Mouse (Mus musculus) forebrain, postnatal 0 days (tissue): ENCODE data around the gene Prss57. TPM values are rescaled to one million over a fixed set of nuclear protein-coding genes. Genes with fewer than 3 reads are reported as not detected.
A peak's percentile ranks its signal among the peaks of the same experiment; 100 is the strongest.
"Not testable (repeated sequence)": the region's sequence is repeated elsewhere in the genome, so short reads cannot be mapped to it uniquely, and the experiment has no call there.

Source experiments
- ATAC-seq: fragments of 200-750 bp; cut with Nextera tagmentation; 2 replicates; pipeline ENCODE4 v1.8.0; 2017; ENCODE audit warnings: mild to moderate bottlenecking, moderate library complexity
- DNase-seq: peaks from one replicate; pipeline ENCODE4 v3.0.0-alpha.2; 2015
- H3K27ac ChIP-seq: fragments of 300-500 bp; sonication (generic); 2 replicates; pipeline ENCODE4 v1.5.1; 2014; ENCODE audit warnings: low read depth, mild to moderate bottlenecking, antibody characterized with exemption, low read length, moderate library complexity, mixed read lengths
- H3K27me3 ChIP-seq: fragments of 300-500 bp; sonication (generic); 2 replicates; pipeline ENCODE4 v1.6.1; 2014; ENCODE audit warnings: mild to moderate bottlenecking, low read length, mixed read lengths; ENCODE audit not compliant: insufficient read depth
- H3K36me3 ChIP-seq: fragments of 300-500 bp; sonication (generic); 2 replicates; pipeline ENCODE4 v1.6.1; 2014; ENCODE audit warnings: mild to moderate bottlenecking, moderate library complexity; ENCODE audit not compliant: insufficient read depth
- H3K4me1 ChIP-seq: fragments of 300-500 bp; sonication (generic); 2 replicates; pipeline ENCODE4 v1.6.1; 2014; ENCODE audit warnings: antibody characterized with exemption; ENCODE audit not compliant: insufficient read depth
- H3K4me2 ChIP-seq: fragments of 300-500 bp; sonication (generic); 2 replicates; pipeline ENCODE4 v1.6.1; 2014; ENCODE audit warnings: low read depth, mild to moderate bottlenecking, moderate library complexity
- H3K4me3 ChIP-seq: fragments of 300-500 bp; sonication (generic); 2 replicates; pipeline ENCODE4 v1.5.1; 2014; ENCODE audit warnings: low read depth, low read length, mixed read lengths
- H3K9ac ChIP-seq: fragments of 300-500 bp; sonication (generic); 2 replicates; pipeline ENCODE4 v1.6.1; 2014; ENCODE audit warnings: mild to moderate bottlenecking
- H3K9me3 ChIP-seq: fragments of 300-500 bp; sonication (generic); 2 replicates; pipeline ENCODE4 v1.6.1; 2016; ENCODE audit warnings: low read length
- CTCF ChIP-seq: sonication (generic); IDR thresholded peaks from 2 replicates; pipeline ENCODE4 v1.5.1; 2016; ENCODE audit warnings: antibody characterized with exemption, control low read depth, low read depth
- WGBS: fragments of 180-500 bp; shearing (Covaris S2); extraction: QIAGEN DNeasy Blood & Tissue Kit; methylation state at CpG from one replicate; pipeline ENCODE4 v1.1.7; 2014; 5-methylcytosine and 5-hydroxymethylcytosine counted together
- polyA plus RNA-seq: library from polyadenylated mRNA; unstranded; fragments of >200 nt; fragmentation: Nextera tagmentation; extraction: Ambion mirVana; gene quantifications from 2 replicates; pipeline ENCODE4 v1.2.1, GENCODE M21; 2015
- total RNA-seq: library from RNA; depleted of rRNA; stranded (reverse); fragments of >200 nt; gene quantifications from 2 replicates; pipeline ENCODE4 v1.2.3, GENCODE M21; 2014

Prss57 gene
- total and polyA plus RNA-seq, 2 experiments from 2014 or later, result 0.35 TPM; not detected in 1

DNA sequence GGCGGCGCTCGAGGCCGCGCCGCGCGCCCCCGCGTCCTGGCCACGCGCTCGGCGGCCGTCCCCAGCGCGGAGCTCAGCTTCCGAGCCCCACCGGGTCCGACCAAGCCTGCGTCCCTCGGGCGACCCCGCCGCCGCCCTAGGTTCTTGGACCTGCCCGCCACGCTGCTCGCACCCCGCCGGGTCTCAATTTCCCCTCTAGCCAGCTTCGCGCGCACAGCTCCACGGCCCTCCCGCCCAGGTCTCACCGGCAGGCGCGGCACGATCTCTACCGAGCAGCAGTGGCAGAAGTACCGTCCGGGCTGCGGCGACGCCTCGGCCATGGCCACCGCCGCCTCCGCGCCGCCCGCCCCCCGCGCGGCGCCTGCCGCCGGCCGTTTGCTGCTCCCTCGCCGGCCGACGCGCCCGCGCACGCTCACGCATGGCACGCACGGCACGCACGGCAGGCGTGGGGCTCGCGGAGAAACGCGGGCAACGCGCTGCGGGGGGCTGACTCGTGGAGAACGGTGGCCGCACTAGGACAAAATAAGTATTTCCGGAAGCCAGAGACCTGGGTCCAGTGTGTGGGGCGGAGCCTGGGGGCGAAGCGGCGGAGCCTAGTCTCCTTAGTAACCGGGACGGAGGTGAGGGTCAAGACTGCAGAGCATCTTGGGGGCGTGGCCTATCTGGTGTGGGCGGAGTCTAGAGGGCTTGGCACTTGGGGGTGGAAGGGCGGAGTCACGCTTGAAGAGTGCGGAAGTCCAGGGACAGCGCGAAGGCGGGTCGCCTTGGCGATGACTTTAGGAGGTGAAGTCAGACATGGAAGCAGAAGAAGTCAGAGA, 24.0 kb downstream of the Prss57 start, which contains the start of gene Rnf126:
Rnf126 (minus strand) TSS at position 445 of the 818 bp plus-strand sequence.
- Histone ChIP-seq H3K9ac (peak within 1 kb of the TSS; percentile 99), H3K4me2 (peak within 1 kb of the TSS; percentile 86), H3K9me3 (no peaks in the 10 kb centered on the region), H3K27ac (peak within 1 kb of the TSS; percentile 95), H3K4me1 (peaks cover 15% of the 10 kb centered on the region; the same call in 1 of the 2 replicates), H3K36me3 (peaks cover 8% of the 10 kb centered on the region), H3K4me3 (peak within 1 kb of the TSS; percentile 97), H3K27me3 (no peaks in the 10 kb centered on the region)
- TF ChIP-seq CTCF, result no peak
- peak; percentile 85 for ATAC-seq
- DNase-seq, result peak; percentile 98
- under 1% methylated on average over 94 of the region's 101 CpGs for WGBS

GRCm38 (mm10) chr10:79766001-79766507, 24.7 kb downstream of the Prss57 start:
- H3K4me1 ChIP-seq, result peaks cover 15% of the 10 kb centered on the region; the same call in 1 of the 2 replicates
- H3K36me3 ChIP-seq, result peaks cover 15% of the 10 kb centered on the region
- H3K27me3 ChIP-seq, result no peaks in the 10 kb centered on the region
- H3K4me2 ChIP-seq, result peak overlapping the region; percentile 86
- 9% methylated on average over 13 of the region's 16 CpGs for WGBS
- H3K27ac ChIP-seq, result peak overlapping the region; percentile 95
- ATAC-seq (no peak), DNase-seq (no peak)
- no peak for TF ChIP-seq CTCF
- peak overlapping the region; percentile 97 for H3K4me3 ChIP-seq
- no peaks in the 10 kb centered on the region for H3K9me3 ChIP-seq
- H3K9ac ChIP-seq, result peak overlapping the region; percentile 99

DNA sequence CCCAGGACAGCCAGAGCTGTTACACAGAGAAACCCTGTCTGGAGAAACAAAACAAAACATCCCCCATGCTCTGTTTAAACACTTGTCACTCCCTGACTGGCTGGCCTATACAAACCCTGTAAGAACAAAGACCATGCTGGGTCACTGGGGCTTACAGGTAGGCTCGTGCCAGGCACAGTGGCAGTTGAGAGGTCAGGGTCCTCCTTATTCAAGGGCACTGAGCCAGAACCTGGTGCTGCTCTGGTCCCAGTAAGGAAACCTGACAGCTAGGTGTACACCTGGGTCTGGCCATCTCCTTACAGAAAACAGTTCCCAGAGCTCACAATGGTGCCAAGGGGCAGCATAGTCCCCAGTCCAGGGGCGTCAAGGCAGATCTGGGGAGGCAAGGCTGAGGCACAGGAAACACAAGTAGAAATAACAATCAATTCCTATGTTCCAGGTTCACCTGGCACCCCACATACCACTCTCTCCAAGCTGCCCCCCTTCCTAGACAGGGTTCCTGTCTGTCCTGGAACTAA, 25.5 kb downstream of the Prss57 start:
- Histone ChIP-seq H3K4me1 (peaks cover 15% of the 10 kb centered on the region; the same call in 1 of the 2 replicates), H3K9me3 (no peaks in the 10 kb centered on the region), H3K4me2 (peak overlapping the region; percentile 86), H3K27ac (no peak overlapping the region), H3K9ac (peak overlapping the region; percentile 99; the same call in 1 of the 2 replicates), H3K27me3 (no peaks in the 10 kb centered on the region), H3K36me3 (peaks cover 23% of the 10 kb centered on the region), H3K4me3 (peak overlapping the region; percentile 97)
- TF ChIP-seq CTCF, result no peak
- 67% methylated on average over 2 of the region's 2 CpGs for WGBS
- no peak for ATAC-seq
- no peak for DNase-seq

GRCm38 (mm10) chr10:79764234-79764633, 26.5 kb downstream of the Prss57 start:
- peaks cover 28% of the 10 kb centered on the region for H3K36me3 ChIP-seq
- no peaks in the 10 kb centered on the region for H3K9me3 ChIP-seq
- TF ChIP-seq CTCF, result no peak
- WGBS, result 81% methylated on average over 7 of the region's 7 CpGs
- peaks cover 15% of the 10 kb centered on the region; the same call in 1 of the 2 replicates for H3K4me1 ChIP-seq
- no peak overlapping the region for H3K9ac ChIP-seq
- ATAC-seq (no peak), DNase-seq (no peak)
- no peak overlapping the region for H3K27ac ChIP-seq
- no peak overlapping the region for H3K4me3 ChIP-seq
- no peak overlapping the region for H3K4me2 ChIP-seq
- H3K27me3 ChIP-seq, result no peaks in the 10 kb centered on the region

DNA sequence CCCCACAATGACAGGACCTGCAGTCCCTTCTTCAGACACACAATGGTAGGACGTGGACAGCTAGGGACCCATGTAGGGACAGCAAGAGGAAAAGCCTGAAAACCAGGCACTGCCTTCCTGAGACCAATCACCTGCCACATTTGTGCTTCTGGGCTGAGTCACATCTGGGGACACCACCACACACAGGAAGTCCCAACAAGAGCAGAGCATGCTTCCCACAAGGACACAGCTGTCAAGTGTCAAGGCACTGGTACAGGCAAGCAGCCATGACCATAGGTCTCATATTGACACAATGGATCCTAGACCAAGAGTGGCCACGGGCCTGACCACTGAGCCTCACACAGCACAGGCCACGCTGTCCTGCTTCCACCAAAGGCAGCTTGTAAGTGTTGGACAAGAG, 27.9 kb downstream of the Prss57 start:
- H3K9ac ChIP-seq, result no peak overlapping the region
- TF ChIP-seq CTCF, result no peak
- H3K27me3 ChIP-seq, result no peaks in the 10 kb centered on the region
- 92% methylated on average over 3 of the region's 3 CpGs for WGBS
- DNase-seq (no peak), ATAC-seq (no peak)
- peaks cover 41% of the 10 kb centered on the region for H3K36me3 ChIP-seq
- H3K4me3 ChIP-seq, result no peak overlapping the region
- H3K4me1 ChIP-seq, result peaks cover 11% of the 10 kb centered on the region; the same call in 1 of the 2 replicates
- H3K4me2 ChIP-seq, result no peak overlapping the region
- H3K27ac ChIP-seq, result no peak overlapping the region
- no peaks in the 10 kb centered on the region for H3K9me3 ChIP-seq

DNA sequence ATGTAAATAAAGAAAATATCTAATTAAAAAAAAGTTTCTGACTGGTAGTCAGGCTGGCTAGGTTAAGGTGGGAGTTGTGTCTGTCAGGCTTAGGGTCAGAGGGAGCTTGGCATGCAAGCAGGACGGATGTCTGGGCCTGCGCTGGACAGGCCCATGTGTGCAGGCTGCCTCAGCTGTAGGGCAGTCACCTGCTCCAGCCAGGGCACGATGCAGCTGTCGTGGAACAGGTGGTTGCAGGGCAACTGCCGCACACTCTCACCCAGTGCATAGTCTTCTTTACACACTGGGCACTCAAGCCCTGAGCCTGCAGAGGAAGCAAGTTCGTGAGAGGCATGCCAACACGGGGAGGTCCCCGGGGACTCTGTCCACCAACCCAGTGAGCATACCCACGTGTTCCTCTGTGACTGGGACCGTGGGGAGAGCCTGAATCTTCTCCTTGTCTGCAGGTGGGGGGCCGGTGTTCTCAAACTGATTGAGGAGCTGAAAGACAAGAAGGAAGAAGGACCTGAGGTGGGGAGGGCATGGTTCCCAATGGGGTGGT, 30.1 kb downstream of the Prss57 start:
- Histone ChIP-seq H3K27ac (no peak overlapping the region), H3K9me3 (no peaks in the 10 kb centered on the region), H3K36me3 (peaks cover 62% of the 10 kb centered on the region), H3K9ac (no peak overlapping the region), H3K4me2 (no peak overlapping the region), H3K27me3 (no peaks in the 10 kb centered on the region), H3K4me3 (no peak overlapping the region), H3K4me1 (peaks cover 6% of the 10 kb centered on the region; the same call in 1 of the 2 replicates)
- 90% methylated on average over 11 of the region's 11 CpGs for WGBS
- TF ChIP-seq CTCF, result no peak
- no peak for ATAC-seq
- DNase-seq, result no peak

- peaks cover 64% of the 10 kb centered on the region for H3K36me3 ChIP-seq
- H3K9ac ChIP-seq, ATAC-seq, H3K27me3 ChIP-seq, H3K27ac ChIP-seq, H3K4me1 ChIP-seq, H3K9me3 ChIP-seq, DNase-seq, H3K4me3 ChIP-seq, H3K4me2 ChIP-seq: not testable (repeated sequence)
- 94% methylated on average over 1 of the region's 1 CpGs for WGBS
Observed at GRCm38 (mm10) chr10:79759675-79760074, 31.1 kb downstream of the Prss57 start.
